Mouse (Mus musculus): ENCODE data around the gene Anp32a.

Gene Anp32a

GRCm38 (mm10) chr9:62368256-62368905, 27.3 kb downstream of the Anp32a start:
- no peak for DNase-seq (ENCODE audit: inconsistent ontology term)

GRCm38 (mm10) chr9:62369172-62369571, 28.1 kb downstream of the Anp32a start:
- DNase-seq (ENCODE audit: inconsistent ontology term): no peak

- no peak for DNase-seq (ENCODE audit: inconsistent ontology term)
Observed at GRCm38 (mm10) chr9:62370186-62370585, 29.1 kb downstream of the Anp32a start.

- no peak for DNase-seq (ENCODE audit: inconsistent ontology term)
Observed at GRCm38 (mm10) chr9:62370648-62371280, 29.7 kb downstream of the Anp32a start.

- no peak for DNase-seq (ENCODE audit: inconsistent ontology term)
Observed at GRCm38 (mm10) chr9:62371745-62372555, 30.9 kb downstream of the Anp32a start.

- no peak for DNase-seq (ENCODE audit: inconsistent ontology term)
Observed at GRCm38 (mm10) chr9:62372556-62373221, 31.6 kb downstream of the Anp32a start.

GRCm38 (mm10) chr9:62373222-62374123, 32.4 kb downstream of the Anp32a start:
- DNase-seq (ENCODE audit: inconsistent ontology term): no peak

- no peak for DNase-seq (ENCODE audit: inconsistent ontology term)
Observed at GRCm38 (mm10) chr9:62374276-62374675, 33.2 kb downstream of the Anp32a start.

GRCm38 (mm10) chr9:62377897-62378296, 36.8 kb downstream of the Anp32a start:
- DNase-seq (ENCODE audit: inconsistent ontology term): no peak

GRCm38 (mm10) chr9:62380351-62380750, 39.3 kb downstream of the Anp32a start:
- DNase-seq (ENCODE audit: inconsistent ontology term): no peak

- DNase-seq (ENCODE audit: inconsistent ontology term): no peak
Observed at GRCm38 (mm10) chr9:62381402-62381913, 40.4 kb downstream of the Anp32a start.

- no peak for DNase-seq (ENCODE audit: inconsistent ontology term)
Observed at GRCm38 (mm10) chr9:62382519-62383084, 41.5 kb downstream of the Anp32a start.

- no peak for DNase-seq (ENCODE audit: inconsistent ontology term)
Observed at GRCm38 (mm10) chr9:62385062-62385461, 44.0 kb downstream of the Anp32a start.

GRCm38 (mm10) chr9:62385727-62386518, 44.8 kb downstream of the Anp32a start:
- DNase-seq (ENCODE audit: inconsistent ontology term): no peak

GRCm38 (mm10) chr9:62389735-62390134, 48.6 kb downstream of the Anp32a start:
- no peak for DNase-seq (ENCODE audit: inconsistent ontology term)

- no peak for DNase-seq (ENCODE audit: inconsistent ontology term)
Observed at GRCm38 (mm10) chr9:62393531-62393930, 52.4 kb downstream of the Anp32a start.

GRCm38 (mm10) chr9:62394163-62394562, 53.1 kb downstream of the Anp32a start:
- DNase-seq (ENCODE audit: inconsistent ontology term): peak; percentile 56

- no peak for DNase-seq (ENCODE audit: inconsistent ontology term)
Observed at GRCm38 (mm10) chr9:62400531-62401170, 59.6 kb downstream of the Anp32a start.

- DNase-seq (ENCODE audit: inconsistent ontology term): no peak
Observed at GRCm38 (mm10) chr9:62401589-62401988, 60.5 kb downstream of the Anp32a start.

Measured in Muller cell, postnatal 12 days (primary cell).